Mouse (Mus musculus) inflammation-experienced regulatory T-cells (primary cell): Measurements from ENCODE around the gene Serpind1. TPM values are rescaled to one million over a fixed set of nuclear protein-coding genes. Genes with fewer than 3 reads are reported as not detected.

Experiments
- polyA plus RNA-seq, 2 experiments: library from polyadenylated mRNA; unstranded; fragments of 100-300 nt; shearing (Covaris generic); gene quantifications; one replicate each; pipeline ENCODE4 v1.2.1; 2017

The Serpind1 gene
- under 1 TPM in 1 of 2 experiments, not detected in 1; 0.25 TPM for polyA plus RNA-seq

GRCm38 (mm10) chr16:17331116-17331515 is at the start of gene Serpind1:
Gene Serpind1, plus strand, starts transcription at chr16:17331371.

Other genes with a start within 250 kb of the Serpind1 start
- gene Ppil2, start 220.1 kb upstream of the Serpind1 start, polyA plus RNA-seq, result 100 to 1,000 TPM; 210 to 226 TPM
- 1 to 10 TPM; 1.5 to 3.5 TPM for gene 2610318N02Rik, start 206.2 kb upstream of the Serpind1 start, polyA plus RNA-seq
- 10 to 100 TPM; 33.7 to 37.7 TPM for gene Sdf2l1, start 199.0 kb upstream of the Serpind1 start, polyA plus RNA-seq
- gene Ydjc, start 186.8 kb upstream of the Serpind1 start, polyA plus RNA-seq, result 10 to 100 TPM in 1 of 2 experiments, 1 to 10 TPM in 1; 9.6 to 14.8 TPM
- 1 to 10 TPM; 1.0 to 1.2 TPM for gene Ccdc116, start 184.1 kb upstream of the Serpind1 start, polyA plus RNA-seq
- 100 to 1,000 TPM; 236 to 280 TPM for gene Ube2l3, start 128.7 kb upstream of the Serpind1 start, polyA plus RNA-seq
- not detected for gene Rimbp3, start 122.8 kb upstream of the Serpind1 start, polyA plus RNA-seq
- 1 to 10 TPM; 1.8 to 2.6 TPM for gene Hic2, start 97.8 kb upstream of the Serpind1 start, polyA plus RNA-seq
- 100 to 1,000 TPM; 155 to 170 TPM for gene Tmem191c, start 55.3 kb upstream of the Serpind1 start, polyA plus RNA-seq
- gene Snap29, start 74.6 kb downstream of the Serpind1 start, polyA plus RNA-seq, result 10 to 100 TPM; 18.5 to 19.4 TPM
- 10 to 100 TPM; 61.4 to 67.6 TPM for gene Pi4ka, start 74.9 kb downstream of the Serpind1 start, polyA plus RNA-seq
- 10 to 100 TPM; 80.2 to 80.8 TPM for gene Crkl, start 120.6 kb downstream of the Serpind1 start, polyA plus RNA-seq
- under 1 TPM; 0.10 to 0.44 TPM for gene Aifm3, start 158.2 kb downstream of the Serpind1 start, polyA plus RNA-seq
- 10 to 100 TPM; 46.5 to 49.9 TPM for gene Lztr1, start 177.3 kb downstream of the Serpind1 start, polyA plus RNA-seq
- 10 to 100 TPM; 71.1 to 89.3 TPM for gene Thap7, start 199.8 kb downstream of the Serpind1 start, polyA plus RNA-seq
- under 1 TPM; 0.14 to 0.34 TPM for gene Lrrc74b, start 229.9 kb downstream of the Serpind1 start, polyA plus RNA-seq
- under 1 TPM in 1 of 2 experiments, not detected in 1; 0.19 TPM for gene P2rx6, start 230.5 kb downstream of the Serpind1 start, polyA plus RNA-seq